Mouse (Mus musculus) C2C12 (cell line): ENCODE data around the gene Zdhhc5. TPM values are rescaled to one million over a fixed set of nuclear protein-coding genes. Genes with fewer than 3 reads are reported as not detected.

ENCODE experiments used
- H3K27me3 ChIP-seq: one replicate; pipeline ENCODE4 v1.6.1; 2011; ENCODE audit not compliant: control insufficient read depth, insufficient read depth, insufficient read length
- H3K36me3 ChIP-seq: one replicate; pipeline ENCODE4 v1.6.1; 2011; ENCODE audit not compliant: control insufficient read depth, insufficient read depth
- H3K4me3 ChIP-seq: one replicate; pipeline ENCODE4 v1.5.1; 2011; ENCODE audit warnings: mild to moderate bottlenecking, control low read depth; ENCODE audit not compliant: poor library complexity, insufficient read depth, severe bottlenecking
- H3K79me2 ChIP-seq: one replicate; pipeline ENCODE4 v1.6.1; 2011; ENCODE audit not compliant: control insufficient read depth, insufficient read depth
- H3K79me3 ChIP-seq: one replicate; pipeline ENCODE4 v1.6.1; 2011; ENCODE audit warnings: low read depth, control low read depth
- H3ac ChIP-seq: one replicate; pipeline ENCODE3; 2011; ENCODE audit warnings: low read depth; ENCODE audit not compliant: control insufficient read depth, insufficient read length
- CEBPB ChIP-seq: IDR thresholded peaks from one replicate; pipeline ENCODE4 v1.6.1; 2011; ENCODE audit warnings: low read depth, mild to moderate bottlenecking, control low read depth, moderate library complexity
- CTCF ChIP-seq: IDR thresholded peaks from one replicate; pipeline ENCODE4 v1.5.1; 2011; ENCODE audit not compliant: control insufficient read depth, insufficient read depth, insufficient read length
- FOSL1 ChIP-seq: IDR thresholded peaks from one replicate; pipeline ENCODE4 v1.8.0; 2011; ENCODE audit warnings: mild to moderate bottlenecking, low read length; ENCODE audit not compliant: poor library complexity, insufficient read depth, severe bottlenecking
- MAX ChIP-seq: IDR thresholded peaks from one replicate; pipeline ENCODE4 v1.6.1; 2011; ENCODE audit warnings: mild to moderate bottlenecking, control low read depth
- MYOD1 ChIP-seq: IDR thresholded peaks from one replicate; pipeline ENCODE4 v1.6.1; 2011; ENCODE audit warnings: low read depth; ENCODE audit not compliant: control insufficient read depth, insufficient read length
- MYOG ChIP-seq: IDR thresholded peaks from one replicate; pipeline ENCODE4 v1.6.1; 2011; ENCODE audit not compliant: control insufficient read depth, insufficient read length; ENCODE audit errors: extremely low read depth
- USF1 ChIP-seq: IDR thresholded peaks from one replicate; pipeline ENCODE4 v1.6.1; 2011; ENCODE audit warnings: low read depth, mild to moderate bottlenecking, control low read depth, moderate library complexity
- long read RNA-seq, 2 experiments: library from polyadenylated mRNA; unstranded; transcript quantifications; one replicate each; pipeline ENCODE4 v2.0.0; 2019 to 2020
- polyA plus RNA-seq: library from polyadenylated mRNA; unstranded; fragments of >200 nt; fragmentation: generic; extraction: Trizol; gene quantifications from one replicate; pipeline ENCODE4 v1.2.1, GENCODE M21; 2012; ENCODE audit warnings: missing spikeins

Zdhhc5 gene
- polyA plus RNA-seq, result 35.4 TPM
- long read RNA-seq, experiment 1, partial matches to known transcripts, result 0 of 4 reads
- long read RNA-seq, experiment 1, other reads (novel, unspliced or antisense), result 4 of 4 reads
- long read RNA-seq, experiment 2, full-length matches to known transcripts, result 5 of 7 reads
- long read RNA-seq, experiment 2, partial matches to known transcripts, result 2 of 7 reads
- long read RNA-seq, experiment 2, other reads (novel, unspliced or antisense), result 0 of 7 reads

GRCm38 (mm10) chr2:84714811-84715561 lies at the start of gene Zdhhc5:
TSS of gene Zdhhc5 (minus strand) at chr2:84715180.
- H3K36me3 ChIP-seq, result peaks cover 16% of the 10 kb centered on the region
- H3K79me2 ChIP-seq, result peaks cover 47% of the 10 kb centered on the region
- H3K4me3 ChIP-seq, result peak within 1 kb of the TSS; percentile 93
- H3K79me3 ChIP-seq, result peaks cover 45% of the 10 kb centered on the region
- peak within 1 kb of the TSS; percentile 88 for H3ac ChIP-seq
- no peaks in the 10 kb centered on the region for H3K27me3 ChIP-seq
- TF ChIP-seq USF1 (no peak), MAX (peak; percentile 34)

GRCm38 (mm10) chr2:84762818-84763217 lies 47.8 kb upstream of the Zdhhc5 start:
- Histone ChIP-seq H3K79me2 (no peaks in the 10 kb centered on the region), H3K27me3 (no peaks in the 10 kb centered on the region), H3ac (no peak overlapping the region), H3K36me3 (no peaks in the 10 kb centered on the region), H3K79me3 (no peaks in the 10 kb centered on the region), H3K4me3 (no peak overlapping the region)
- no peak for TF ChIP-seq CEBPB
- TF ChIP-seq FOSL1, result no peak
- TF ChIP-seq CTCF, result no peak
- no peak for TF ChIP-seq MAX
- TF ChIP-seq USF1, result no peak
- TF ChIP-seq MYOG, result no peak
- no peak for TF ChIP-seq MYOD1

GRCm38 (mm10) chr2:84762295-84762694 lies 47.3 kb upstream of the Zdhhc5 start:
- TF ChIP-seq MAX, result no peak
- no peak for TF ChIP-seq MYOD1
- TF ChIP-seq MYOG, result no peak
- TF ChIP-seq CTCF, result no peak
- TF ChIP-seq FOSL1, result no peak
- TF ChIP-seq USF1, result no peak
- no peak for TF ChIP-seq CEBPB
- no peaks in the 10 kb centered on the region for H3K79me3 ChIP-seq
- no peaks in the 10 kb centered on the region for H3K36me3 ChIP-seq
- H3ac ChIP-seq, result no peak overlapping the region
- H3K79me2 ChIP-seq, result no peaks in the 10 kb centered on the region
- H3K27me3 ChIP-seq, result no peaks in the 10 kb centered on the region
- no peak overlapping the region for H3K4me3 ChIP-seq

GRCm38 (mm10) chr2:84761840-84762239 lies 46.9 kb upstream of the Zdhhc5 start:
- no peaks in the 10 kb centered on the region for H3K79me3 ChIP-seq
- H3K36me3 ChIP-seq, result no peaks in the 10 kb centered on the region
- H3K27me3 ChIP-seq, result no peaks in the 10 kb centered on the region
- no peaks in the 10 kb centered on the region for H3K79me2 ChIP-seq
- no peak for TF ChIP-seq CEBPB
- no peak for TF ChIP-seq USF1
- TF ChIP-seq FOSL1, result no peak
- TF ChIP-seq CTCF, result no peak
- TF ChIP-seq MAX, result no peak
- no peak for TF ChIP-seq MYOG
- H3K4me3 ChIP-seq, result no peak overlapping the region
- H3ac ChIP-seq, result no peak overlapping the region

- Histone ChIP-seq H3K79me2 (no peaks in the 10 kb centered on the region), H3K27me3 (no peaks in the 10 kb centered on the region), H3K4me3 (no peak overlapping the region), H3K79me3 (no peaks in the 10 kb centered on the region), H3ac (no peak overlapping the region), H3K36me3 (no peaks in the 10 kb centered on the region)
- no peak for TF ChIP-seq MYOG
- TF ChIP-seq USF1, result peak; percentile 44
Observed at GRCm38 (mm10) chr2:84761309-84761708, 46.3 kb upstream of the Zdhhc5 start.

- Histone ChIP-seq H3K4me3 (no peak overlapping the region), H3K36me3 (no peaks in the 10 kb centered on the region), H3K79me2 (no peaks in the 10 kb centered on the region), H3K79me3 (no peaks in the 10 kb centered on the region), H3ac (no peak overlapping the region), H3K27me3 (no peaks in the 10 kb centered on the region)
- TF ChIP-seq MYOG, result no peak
- no peak for TF ChIP-seq CTCF
- no peak for TF ChIP-seq FOSL1
- TF ChIP-seq MAX, result no peak
- TF ChIP-seq CEBPB, result no peak
- no peak for TF ChIP-seq USF1
- TF ChIP-seq MYOD1, result no peak
Observed at GRCm38 (mm10) chr2:84760777-84761176, 45.8 kb upstream of the Zdhhc5 start.
